20 mouse cellular contexts compared by ENCODE assay signal in genomic region chr9:21484065-21484464, GRCm38 (mm10). TPM values are rescaled to one million over a fixed set of nuclear protein-coding genes. Genes with fewer than 3 reads are reported as not detected.
A peak's percentile ranks its signal among the peaks of the same experiment; 100 is the strongest.
DNase-seq lines count a peak whose midpoint lies in the region; ATAC-seq and TF ChIP-seq lines count a peak whose summit lies in the region.
"Had no signal": no experiment of that assay in that cellular context is flagged by ENCODE, and none has a peak within 500 bp of the region (broad histone marks: within the 10 kb centered on the region; RNA-seq: fewer than 3 reads in every experiment).

No protein-coding gene starts in this region.

- H3K36me3 ChIP-seq in heart, adult 2 months (ENCODE audit: control insufficient read depth, insufficient read depth, low read length), result no peaks in the 10 kb centered on the region

- no peak for ATAC-seq in erythroblast, adult 5-6 weeks (replicated peaks; ENCODE audit: low FRiP score, poor library complexity, severe bottlenecking)
- ATAC-seq: CD4-positive, CD25-positive, alpha-beta regulatory T cell, adult 4 months; inflammation-experienced regulatory T-cells, adult 6 months; liver, postnatal 0 days; lung, postnatal 0 days had no signal

- H3K4me3 ChIP-seq in cerebellum, adult 2 months (replicated peaks; ENCODE audit: insufficient read depth, low read depth, low read length), result no peak overlapping the region
- H3K4me3 ChIP-seq in heart, adult 2 months, result no peak overlapping the region
- H3K4me3 ChIP-seq: limb, embryonic 12.5 days; stomach, embryonic 15.5 days had no signal

- intact Hi-C loops in heart, adult 2 months (cut with DNase I), result no loop called here
- intact Hi-C loops in left cerebral cortex, postnatal 4 days (cut with DNase I), result no loop called here

- TF ChIP-seq POLR2A in cerebellum, adult 2 months (IDR thresholded peaks at IDR 0.05; ENCODE audit: borderline replicate concordance, insufficient read depth, low read length), result no peak
- TF ChIP-seq POLR2A in heart, adult 2 months (IDR thresholded peaks at IDR 0.05; ENCODE audit: insufficient read depth, low read depth, low read length), result no peak

- H3K27me3 ChIP-seq in cerebellum, adult 2 months (ENCODE audit: control insufficient read depth, insufficient read depth, low read length), result no peaks in the 10 kb centered on the region
- H3K27me3 ChIP-seq in heart, adult 2 months (ENCODE audit: control insufficient read depth, insufficient read depth, low read length), result no peaks in the 10 kb centered on the region
- H3K27me3 ChIP-seq: limb, embryonic 12.5 days; stomach, embryonic 15.5 days had no signal

- H3K4me1 ChIP-seq in cerebellum, adult 2 months (ENCODE audit: control insufficient read depth, insufficient read depth, low read length), result no peaks in the 10 kb centered on the region
- H3K4me1 ChIP-seq in heart, adult 2 months (ENCODE audit: control insufficient read depth, insufficient read depth, low read length), result no peaks in the 10 kb centered on the region
- H3K4me1 ChIP-seq: limb, embryonic 12.5 days had no signal

- H3K9ac ChIP-seq in heart, adult 2 months (ENCODE audit: low read depth, low read length), result no peak overlapping the region
- H3K9ac ChIP-seq: limb, embryonic 12.5 days; liver, postnatal 0 days; stomach, embryonic 15.5 days had no signal

- peak; percentile 39 to 60 for DNase-seq in cerebellum, postnatal 25 days
- DNase-seq in cerebellum, adult 2 months, result no peak
- peak; percentile 45 for DNase-seq in heart, postnatal 4 days
- no peak for DNase-seq in heart, adult 2 months
- DNase-seq in left cerebral cortex, postnatal 4 days, result peak; percentile 55
- no peak for DNase-seq in left cerebral cortex, adult 9 months (ENCODE audit: low spot score in 2 of 2)
- peak; percentile 78 for DNase-seq in MN1 (ENCODE audit: low spot score)
- DNase-seq: adrenal gland, postnatal 25 days; gastrocnemius, postnatal 25 days; kidney, adult 2 months; liver, postnatal 0 days; thymus, adult 2 months had no signal

- 40% methylated on average over 4 of the region's 4 CpGs for WGBS in cerebellum, adult 2 months
- WGBS in heart, adult 2 months, result 70% methylated on average over 4 of the region's 4 CpGs

- no peak for TF ChIP-seq CTCF in cerebellum, adult 2 months (IDR thresholded peaks at IDR 0.05; ENCODE audit: borderline replicate concordance, insufficient read depth, low read depth, low read length)
- TF ChIP-seq CTCF in heart, adult 2 months (IDR thresholded peaks at IDR 0.05), result no peak

- H3K27ac ChIP-seq in cerebellum, adult 2 months (ENCODE audit: insufficient read depth, low read length), result no peak overlapping the region
- no peak overlapping the region for H3K27ac ChIP-seq in heart, adult 2 months
- H3K27ac ChIP-seq: kidney, postnatal 0 days; limb, embryonic 12.5 days; macrophage; stomach, embryonic 15.5 days had no signal

- TF ChIP-seq EP300 in heart, adult 2 months (IDR thresholded peaks at IDR 0.05; ENCODE audit: insufficient read depth, low read depth, low read length), result no peak

- no peaks in the 10 kb centered on the region for H3K79me2 ChIP-seq in heart, adult 2 months (replicated peaks; ENCODE audit: control insufficient read depth, insufficient read depth, low read length)

RNA-seq across cellular contexts. Expression of gene Tmed1, which starts 26.0 kb away (rescaled TPM):
- polyA plus RNA-seq in cerebellum, adult 2 months (2012; rRNA removed), result 25.9 and 26.4 TPM in 2 replicates
- 10 to 100 TPM; 38.6 to 46.3 TPM for total RNA-seq in heart, postnatal 4 days (2021)
- total RNA-seq in heart, adult 2 months (2021), result 10 to 100 TPM; 40.9 to 47.2 TPM
- 48.1 and 58.9 TPM in 2 replicates for polyA plus RNA-seq in heart, adult 2 months (2012; rRNA removed)
- 10 to 100 TPM; 18.6 to 19.1 TPM for total RNA-seq in left cerebral cortex, postnatal 4 days (2021)
- 2.1 and 3.6 TPM in 2 replicates for total RNA-seq in erythroblast, adult 5-6 weeks (2015; ENCODE audit: low replicate concordance)
- 0.85 and 5.9 TPM in 2 replicates for total RNA-seq in erythroblast, adult 5-6 weeks (2017; ENCODE audit: low replicate concordance)

RNA-seq across cellular contexts. Expression of gene AB124611, which starts 41.9 kb away (rescaled TPM):
- polyA plus RNA-seq in cerebellum, adult 2 months (2012; rRNA removed), result 0.28 and 0.29 TPM in 2 replicates
- total RNA-seq in heart, postnatal 4 days (2021), result 1 to 10 TPM in 1 of 2 experiments, under 1 TPM in 1; 0.95 to 1.1 TPM
- total RNA-seq in heart, adult 2 months (2021), result 1 to 10 TPM; 1.4 to 2.4 TPM
- 1.5 TPM in 2 replicates for polyA plus RNA-seq in heart, adult 2 months (2012; rRNA removed)
- total RNA-seq in left cerebral cortex, postnatal 4 days (2021), result under 1 TPM; 0.44 to 0.64 TPM
- 37.3 and 39.5 TPM in 2 replicates for total RNA-seq in erythroblast, adult 5-6 weeks (2015; ENCODE audit: low replicate concordance)
- total RNA-seq in erythroblast, adult 5-6 weeks (2017; ENCODE audit: low replicate concordance), result 39.3 and 42.3 TPM in 2 replicates

RNA-seq across cellular contexts. Expression of gene Dnm2, which starts 59.4 kb away (rescaled TPM):
- polyA plus RNA-seq in cerebellum, adult 2 months (2012; rRNA removed), result 66.9 and 68.6 TPM in 2 replicates
- total RNA-seq in heart, postnatal 4 days (2021), result 10 to 100 TPM; 83.9 to 86.7 TPM
- total RNA-seq in heart, adult 2 months (2021), result 10 to 100 TPM; 63.9 to 64.8 TPM
- 52.1 and 68.2 TPM in 2 replicates for polyA plus RNA-seq in heart, adult 2 months (2012; rRNA removed)
- total RNA-seq in left cerebral cortex, postnatal 4 days (2021), result 10 to 100 TPM; 87.1 to 92.7 TPM
- 40.5 and 46.4 TPM in 2 replicates for total RNA-seq in erythroblast, adult 5-6 weeks (2015; ENCODE audit: low replicate concordance)
- 72.2 and 100 TPM in 2 replicates for total RNA-seq in erythroblast, adult 5-6 weeks (2017; ENCODE audit: low replicate concordance)

Comparison
In these comparisons a context has a peak if more than half of its experiments do, and no peak if none do; other contexts are left out.
1. DNase-seq: peak in cerebellum, postnatal 25 days (2 of 2), heart, postnatal 4 days (single experiment), left cerebral cortex, postnatal 4 days (single experiment) and MN1 (single experiment); none in cerebellum, adult 2 months (0 of 2), heart, adult 2 months (0 of 2) and left cerebral cortex, adult 9 months (0 of 2).
2. RNA of gene AB124611, which starts 41.9 kb away (total RNA-seq): 37.3 to 42.3 TPM in erythroblast, adult 5-6 weeks; 1.4 to 2.4 TPM in heart, adult 2 months, 0.95 to 1.1 TPM in heart, postnatal 4 days and 0.44 to 0.64 TPM in left cerebral cortex, postnatal 4 days; every median in the first group is over 10 times any median in the second.